Mouse (Mus musculus): Measurements from ENCODE around the gene Ndufs1. TPM values are rescaled to one million over a fixed set of nuclear protein-coding genes. Genes with fewer than 3 reads are reported as not detected.
"Not testable (repeated sequence)": the region's sequence is repeated elsewhere in the genome, so short reads cannot be mapped to it uniquely, and the experiment has no call there.

Gene Ndufs1
- total RNA-seq, 2 experiments from 2014 or later = 150 to 159 TPM

- DNase-seq (ENCODE audit: low spot score in 2 of 2) = no peak
Observed at GRCm38 (mm10) chr1:63188536-63188935, 11.9 kb upstream of the Ndufs1 start.

GRCm38 (mm10) chr1:63185430-63185829 is 8.8 kb upstream of the Ndufs1 start:
- DNase-seq (ENCODE audit: low spot score in 2 of 2) = not testable (repeated sequence)

GRCm38 (mm10) chr1:63182636-63183270 is 6.1 kb upstream of the Ndufs1 start:
- DNase-seq (ENCODE audit: low spot score in 2 of 2) = peak; percentile 68 to 73

- peak in 1 of 2 experiments; percentile 21 for DNase-seq (ENCODE audit: low spot score in 2 of 2)
Observed at GRCm38 (mm10) chr1:63182212-63182611, 5.6 kb upstream of the Ndufs1 start.

- DNase-seq (ENCODE audit: low spot score in 2 of 2) = no peak
Observed at GRCm38 (mm10) chr1:63181480-63181879, 4.8 kb upstream of the Ndufs1 start.

GRCm38 (mm10) chr1:63181019-63181418 is 4.4 kb upstream of the Ndufs1 start:
- peak; percentile 90 to 95 for DNase-seq (ENCODE audit: low spot score in 2 of 2)

GRCm38 (mm10) chr1:63180575-63180974 is 3.9 kb upstream of the Ndufs1 start:
- not testable (repeated sequence) for DNase-seq (ENCODE audit: low spot score in 2 of 2)

- no peak for DNase-seq (ENCODE audit: low spot score in 2 of 2)
Observed at GRCm38 (mm10) chr1:63180122-63180521, 3.5 kb upstream of the Ndufs1 start.

GRCm38 (mm10) chr1:63178308-63178707 is 1.7 kb upstream of the Ndufs1 start:
- DNase-seq (ENCODE audit: low spot score in 2 of 2) = no peak

- DNase-seq (ENCODE audit: low spot score in 2 of 2) = no peak
Observed at GRCm38 (mm10) chr1:63176259-63176603, 402 bp downstream of the Ndufs1 start.

- DNase-seq (ENCODE audit: low spot score in 2 of 2) = peak in 1 of 2 experiments; percentile 7
Observed at GRCm38 (mm10) chr1:63175853-63176252, 780 bp downstream of the Ndufs1 start.

GRCm38 (mm10) chr1:63168638-63169037 is 8.0 kb downstream of the Ndufs1 start:
- DNase-seq (ENCODE audit: low spot score in 2 of 2) = no peak

- DNase-seq (ENCODE audit: low spot score in 2 of 2) = no peak
Observed at GRCm38 (mm10) chr1:63140231-63140630, 36.4 kb downstream of the Ndufs1 start.

- not testable (repeated sequence) for DNase-seq (ENCODE audit: low spot score in 2 of 2)
Observed at GRCm38 (mm10) chr1:63138586-63138985, 38.0 kb downstream of the Ndufs1 start.

- no peak for DNase-seq (ENCODE audit: low spot score in 2 of 2)
Observed at GRCm38 (mm10) chr1:63137971-63138370, 38.7 kb downstream of the Ndufs1 start.

GRCm38 (mm10) chr1:63134530-63134929 is 42.1 kb downstream of the Ndufs1 start:
- no peak for DNase-seq (ENCODE audit: low spot score in 2 of 2)

GRCm38 (mm10) chr1:63131766-63132165 is 44.9 kb downstream of the Ndufs1 start:
- no peak for DNase-seq (ENCODE audit: low spot score in 2 of 2)

- DNase-seq (ENCODE audit: low spot score in 2 of 2) = no peak
Observed at GRCm38 (mm10) chr1:63130883-63131282, 45.8 kb downstream of the Ndufs1 start.

- DNase-seq (ENCODE audit: low spot score in 2 of 2) = no peak
Observed at GRCm38 (mm10) chr1:63129857-63130690, 46.6 kb downstream of the Ndufs1 start.

- DNase-seq (ENCODE audit: low spot score in 2 of 2) = no peak
Observed at GRCm38 (mm10) chr1:63129273-63129672, 47.4 kb downstream of the Ndufs1 start.

- no peak for DNase-seq (ENCODE audit: low spot score in 2 of 2)
Observed at GRCm38 (mm10) chr1:63126206-63126605, 50.4 kb downstream of the Ndufs1 start.

GRCm38 (mm10) chr1:63123823-63124450 is 52.7 kb downstream of the Ndufs1 start:
- DNase-seq (ENCODE audit: low spot score in 2 of 2) = no peak

Measured in left cerebral cortex, adult 18-20 months (tissue).